Mouse (Mus musculus) hindlimb bud, embryonic 11.5 days (tissue): ENCODE results near the gene Foxl1.

Source experiments
- DNase-seq: peaks from one replicate; pipeline ENCODE4 v3.0.0-alpha.2; 2012; ENCODE audit warnings: low read depth, low spot score; ENCODE audit errors: extremely low spot score

The Foxl1 gene

GRCm38 (mm10) chr8:121162906-121163695 is 35.4 kb downstream of the Foxl1 start:
- DNase-seq = no peak

GRCm38 (mm10) chr8:121164017-121164469 is 36.3 kb downstream of the Foxl1 start:
- DNase-seq = no peak

- DNase-seq = no peak
Observed at GRCm38 (mm10) chr8:121168033-121168432, 40.3 kb downstream of the Foxl1 start.

GRCm38 (mm10) chr8:121170116-121170515 is 42.4 kb downstream of the Foxl1 start:
- no peak for DNase-seq

GRCm38 (mm10) chr8:121170626-121171552 is 43.1 kb downstream of the Foxl1 start:
- DNase-seq = no peak

DNA sequence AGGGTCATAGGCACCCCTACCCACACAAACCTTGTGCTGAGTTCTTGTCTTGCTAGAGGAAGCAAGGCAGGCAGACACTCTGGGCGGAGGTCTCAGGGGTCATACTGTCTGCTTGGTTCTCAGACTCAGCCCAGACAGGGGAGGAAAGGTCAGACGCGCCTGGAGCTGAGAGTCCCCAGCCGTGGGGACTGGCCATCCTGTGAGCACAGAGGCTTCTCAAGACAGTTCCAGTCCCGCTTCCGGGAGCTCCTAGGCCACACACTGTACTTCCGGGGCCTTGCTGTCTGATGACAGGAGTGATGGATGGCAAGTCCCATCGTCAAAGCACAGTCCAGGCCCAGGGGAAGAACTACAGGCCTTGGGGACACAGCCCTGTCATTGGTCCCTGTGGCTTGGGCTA is 44.8 kb downstream of the Foxl1 start:
- DNase-seq = no peak

GRCm38 (mm10) chr8:121174178-121174577 is 46.4 kb downstream of the Foxl1 start:
- DNase-seq = no peak

DNA sequence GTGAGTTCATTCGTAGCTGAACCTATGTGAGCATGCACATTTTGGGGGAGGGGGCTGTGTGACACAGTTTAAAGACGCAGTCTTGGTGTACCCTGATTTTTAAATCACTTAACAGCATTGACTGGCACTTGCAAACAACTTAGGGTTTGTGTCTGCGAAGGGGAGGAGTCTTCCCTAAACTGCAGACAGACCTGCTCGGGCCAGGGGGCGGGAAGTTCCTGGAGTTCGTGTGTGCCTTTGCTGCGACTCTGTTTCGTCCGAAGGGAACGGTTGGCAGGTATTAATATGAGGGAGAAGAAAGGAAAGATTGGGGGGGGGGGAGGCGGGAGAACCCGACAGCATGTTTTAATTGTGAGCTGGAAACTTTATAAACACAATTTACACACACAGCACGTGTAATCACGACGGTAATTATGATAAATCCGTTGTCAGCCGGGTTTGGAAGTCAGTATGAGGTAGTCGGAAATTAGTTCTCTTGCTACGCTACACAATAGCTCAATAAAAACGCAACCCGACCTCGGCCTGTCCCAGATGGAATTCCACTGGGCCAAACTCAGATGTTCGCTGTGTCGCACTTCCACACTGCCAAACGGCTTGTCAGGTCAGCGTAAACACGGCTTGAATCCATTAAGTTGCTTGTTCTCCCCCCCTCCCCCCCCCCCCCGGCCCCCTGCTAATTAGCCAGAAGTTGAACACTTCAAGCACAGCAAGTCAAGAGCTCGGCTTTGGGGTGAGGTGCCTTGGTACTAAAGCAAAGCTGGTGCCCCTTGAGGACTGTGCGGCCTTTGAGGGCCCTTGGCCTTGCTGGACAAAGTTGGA is 47.2 kb downstream of the Foxl1 start:
- DNase-seq = no peak

GRCm38 (mm10) chr8:121175540-121176090 is 47.9 kb downstream of the Foxl1 start:
- no peak for DNase-seq

DNA sequence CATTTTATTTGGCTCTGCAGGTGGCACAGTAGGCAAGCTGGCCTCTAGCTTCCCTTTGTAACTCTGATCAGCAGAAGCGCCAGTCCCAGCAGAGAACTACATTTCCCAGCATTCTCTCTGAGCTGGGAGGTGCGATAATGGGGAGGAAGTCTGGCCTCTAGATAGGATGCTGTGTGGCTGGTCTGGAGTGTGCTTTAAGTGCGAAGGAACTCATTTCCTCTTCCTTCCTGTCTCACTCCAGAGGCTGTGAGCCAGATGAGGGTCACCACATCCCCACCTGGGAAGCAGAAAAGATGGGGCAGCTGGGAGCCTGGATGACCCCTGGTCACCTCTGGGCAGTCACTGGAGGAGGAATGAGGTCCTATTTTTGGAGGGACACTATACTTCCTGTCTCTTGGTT is 48.6 kb downstream of the Foxl1 start:
- no peak for DNase-seq
